Mouse (Mus musculus) bone marrow macrophage, adult 2 months (primary cell): Measurements from ENCODE around the gene Adam26b. TPM values are rescaled to one million over a fixed set of nuclear protein-coding genes. Genes with fewer than 3 reads are reported as not detected.
"Not testable (repeated sequence)": the region's sequence is repeated elsewhere in the genome, so short reads cannot be mapped to it uniquely, and the experiment has no call there.

ENCODE experiments used
- H3K27ac ChIP-seq: 2 replicates; pipeline ENCODE4 v1.5.1; 2012; ENCODE audit warnings: low read depth, low read length; ENCODE audit not compliant: insufficient read depth
- H3K4me1 ChIP-seq: 2 replicates; pipeline ENCODE4 v1.6.1; 2012; ENCODE audit warnings: low read length; ENCODE audit not compliant: control insufficient read depth, insufficient read depth
- H3K4me3 ChIP-seq: 2 replicates; pipeline ENCODE4 v1.5.1; 2012; ENCODE audit warnings: mild to moderate bottlenecking, low read length, moderate library complexity; ENCODE audit not compliant: insufficient read depth
- polyA plus RNA-seq: library from polyadenylated mRNA; stranded (reverse); fragments of >200 nt; gene quantifications from 2 replicates; pipeline ENCODE4 v1.2.4, GENCODE M21; 2012; ENCODE audit not compliant: missing spikeins, insufficient read depth, insufficient read length

Gene Adam26b
- not detected in 2 replicates for polyA plus RNA-seq

GRCm38 (mm10) chr8:43528006-43528405 is at the start of gene Adam26b:
Gene Adam26b (minus strand): TSS chr8:43528106.
- not testable (repeated sequence) for H3K4me3 ChIP-seq, H3K27ac ChIP-seq, H3K4me1 ChIP-seq

DNA sequence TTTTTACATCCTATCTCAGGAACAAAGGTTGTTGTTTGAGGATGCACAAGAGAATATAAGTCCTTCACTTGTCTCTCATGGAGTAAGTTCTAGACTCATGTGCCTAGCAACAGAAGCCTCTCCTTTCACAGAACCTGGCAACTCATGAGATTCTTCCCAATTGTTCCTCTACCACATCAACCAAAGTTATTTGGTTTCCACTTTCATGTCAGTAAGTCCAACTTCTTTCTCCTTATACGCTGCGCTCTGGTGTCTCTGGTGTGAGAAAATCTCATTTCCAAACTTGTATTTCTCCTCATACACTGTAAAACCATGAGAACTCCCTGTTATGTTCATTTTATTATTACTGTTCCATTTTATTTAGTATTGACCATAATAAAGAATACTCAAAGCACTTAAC is 48.7 kb upstream of the Adam26b start, which contains the start of gene Adam26a:
Adam26a (minus strand) TSS at position 101 of the 400 bp plus-strand sequence.
- not testable (repeated sequence) for H3K4me3 ChIP-seq, H3K27ac ChIP-seq, H3K4me1 ChIP-seq

Other genes with a start within 250 kb of the Adam26b start
- gene Zfp42, start 221.1 kb downstream of the Adam26b start, polyA plus RNA-seq, result not detected in 2 replicates
- not detected in 2 replicates for gene Adam26a, start 48.6 kb upstream of the Adam26b start, polyA plus RNA-seq
- gene Gm5346, start 99.2 kb upstream of the Adam26b start, polyA plus RNA-seq, result not detected in 2 replicates
- gene Adam34, start 181.9 kb upstream of the Adam26b start, polyA plus RNA-seq, result not detected in 2 replicates